In genomic region chr2:180262891-180263290, GRCm38 (mm10) we compare ENCODE assay signal across 20 mouse cellular contexts. TPM values are rescaled to one million over a fixed set of nuclear protein-coding genes. Genes with fewer than 3 reads are reported as not detected.
DNase-seq lines count a peak whose midpoint lies in the region; ATAC-seq lines count a peak whose summit lies in the region.
"Had no signal": no experiment of that assay in that cellular context is flagged by ENCODE, and none has a peak within 500 bp of the region (broad histone marks: within the 10 kb centered on the region; RNA-seq: fewer than 3 reads in every experiment).

No protein-coding gene starts in this region.

- peaks cover 89% of the 10 kb centered on the region for H3K36me3 ChIP-seq in heart, embryonic 13.5 days
- peaks cover 85% of the 10 kb centered on the region for H3K36me3 ChIP-seq in kidney, embryonic 15.5 days
- peaks cover 82% of the 10 kb centered on the region for H3K36me3 ChIP-seq in midbrain, embryonic 13.5 days
- H3K36me3 ChIP-seq in midbrain, embryonic 16.5 days (ENCODE audit: control insufficient read depth, insufficient read depth, low read length): peaks cover 12% of the 10 kb centered on the region

- peaks cover 21% of the 10 kb centered on the region for H3K4me1 ChIP-seq in heart, embryonic 13.5 days
- peaks cover 8% of the 10 kb centered on the region for H3K4me1 ChIP-seq in kidney, embryonic 15.5 days
- H3K4me1 ChIP-seq in midbrain, embryonic 13.5 days (replicated peaks): peaks cover 10% of the 10 kb centered on the region
- H3K4me1 ChIP-seq in midbrain, embryonic 16.5 days (ENCODE audit: control insufficient read depth, insufficient read depth, low read length): peaks cover 7% of the 10 kb centered on the region

- H3K9me3 ChIP-seq in heart, embryonic 13.5 days: no peaks in the 10 kb centered on the region
- no peaks in the 10 kb centered on the region for H3K9me3 ChIP-seq in kidney, embryonic 15.5 days (replicated peaks)
- H3K9me3 ChIP-seq in midbrain, embryonic 13.5 days: no peaks in the 10 kb centered on the region
- no peaks in the 10 kb centered on the region for H3K9me3 ChIP-seq in midbrain, embryonic 16.5 days (replicated peaks; ENCODE audit: control insufficient read depth, low read length, poor library complexity, severe bottlenecking)
- H3K9me3 ChIP-seq: G1E; megakaryocyte, embryonic 14.5 days; neural tube, embryonic 13.5 days had no signal

- no peak for DNase-seq in heart, postnatal 4 days
- DNase-seq in kidney, adult 11 months: no peak
- DNase-seq in urinary bladder, postnatal 4 days (ENCODE audit: low spot score in 2 of 2): no peak
- DNase-seq: adrenal gland, adult 8-10 months; cerebellum, adult 9-11 months; embryo, embryonic 11 days; liver; lung, adult 2 months had no signal

- H3K4me3 ChIP-seq in heart, embryonic 13.5 days: no peak overlapping the region
- no peak overlapping the region for H3K4me3 ChIP-seq in kidney, embryonic 15.5 days (replicated peaks)
- H3K4me3 ChIP-seq in midbrain, embryonic 13.5 days (replicated peaks): no peak overlapping the region
- no peak overlapping the region for H3K4me3 ChIP-seq in midbrain, embryonic 16.5 days (ENCODE audit: low read depth, low read length)
- H3K4me3 ChIP-seq: erythroblast, embryonic 14.5 days; megakaryocyte, embryonic 14.5 days; neural tube, embryonic 13.5 days had no signal

- no peak overlapping the region for H3K4me2 ChIP-seq in heart, embryonic 13.5 days
- H3K4me2 ChIP-seq in kidney, embryonic 15.5 days: no peak overlapping the region
- no peak overlapping the region for H3K4me2 ChIP-seq in midbrain, embryonic 13.5 days (replicated peaks)
- H3K4me2 ChIP-seq in midbrain, embryonic 16.5 days (ENCODE audit: low read length): no peak overlapping the region
- H3K4me2 ChIP-seq: neural tube, embryonic 13.5 days had no signal

- 72% methylated on average over 10 of the region's 10 CpGs for WGBS in heart, embryonic 13.5 days
- 83% methylated on average over 10 of the region's 10 CpGs for WGBS in kidney, embryonic 15.5 days
- 90% methylated on average over 10 of the region's 10 CpGs for WGBS in midbrain, embryonic 13.5 days
- WGBS in midbrain, embryonic 16.5 days: 91% methylated on average over 10 of the region's 10 CpGs

- no peaks in the 10 kb centered on the region for H3K27me3 ChIP-seq in heart, embryonic 13.5 days (replicated peaks)
- no peaks in the 10 kb centered on the region for H3K27me3 ChIP-seq in kidney, embryonic 15.5 days
- no peaks in the 10 kb centered on the region for H3K27me3 ChIP-seq in midbrain, embryonic 13.5 days
- no peaks in the 10 kb centered on the region for H3K27me3 ChIP-seq in midbrain, embryonic 16.5 days (ENCODE audit: control insufficient read depth, insufficient read depth, low read depth, low read length)
- H3K27me3 ChIP-seq: megakaryocyte, embryonic 14.5 days; neural tube, embryonic 13.5 days had no signal

- no peak for ATAC-seq in heart, embryonic 13.5 days (ENCODE audit: extremely low read depth, insufficient number of reproducible peaks, low FRiP score, low TSS enrichment)
- ATAC-seq in kidney, embryonic 15.5 days (replicated peaks; ENCODE audit: low FRiP score): no peak
- ATAC-seq in midbrain, embryonic 13.5 days: no peak
- no peak for ATAC-seq in midbrain, embryonic 16.5 days
- ATAC-seq: forebrain, embryonic 16.5 days had no signal

- peak overlapping the region; percentile 29; the same call in 1 of the 2 replicates for H3K9ac ChIP-seq in heart, embryonic 13.5 days
- no peak overlapping the region for H3K9ac ChIP-seq in kidney, embryonic 15.5 days
- 0 out of 2 replicates have a peak overlapping the region, but pooled peaks have one; percentile 2 for H3K9ac ChIP-seq in midbrain, embryonic 13.5 days (replicated peaks)
- no peak overlapping the region for H3K9ac ChIP-seq in midbrain, embryonic 16.5 days (ENCODE audit: low read depth, low read length)
- H3K9ac ChIP-seq: neural tube, embryonic 13.5 days had no signal

- peak overlapping the region; percentile 46 for H3K27ac ChIP-seq in heart, embryonic 13.5 days (replicated peaks)
- peak overlapping the region; percentile 71 for H3K27ac ChIP-seq in kidney, embryonic 15.5 days
- H3K27ac ChIP-seq in midbrain, embryonic 13.5 days: no peak overlapping the region
- H3K27ac ChIP-seq in midbrain, embryonic 16.5 days (ENCODE audit: low read length): no peak overlapping the region
- H3K27ac ChIP-seq: neural tube, embryonic 13.5 days had no signal

RNA-seq across cellular contexts. Expression of gene Rps21, which starts 5.7 kb away (rescaled TPM):
- polyA plus RNA-seq in heart, embryonic 13.5 days (2015; fragmentation: Nextera tagmentation; extraction: Ambion mirVana): 332 and 351 TPM in 2 replicates
- 100 to 1,000 TPM; 619 to 692 TPM for total RNA-seq in heart, postnatal 4 days (2021)
- polyA plus RNA-seq in kidney, embryonic 15.5 days (2015; fragmentation: Nextera tagmentation; extraction: Ambion mirVana): 637 and 713 TPM in 2 replicates
- 418 and 448 TPM in 2 replicates for polyA plus RNA-seq in midbrain, embryonic 13.5 days (2015; fragmentation: Nextera tagmentation; extraction: Ambion mirVana)
- polyA plus RNA-seq in midbrain, embryonic 16.5 days (2015; fragmentation: Nextera tagmentation; extraction: Ambion mirVana): 295 and 298 TPM in 2 replicates

RNA-seq across cellular contexts. Expression of gene Cables2, which starts 10.4 kb away (rescaled TPM):
- polyA plus RNA-seq in heart, embryonic 13.5 days (2015; fragmentation: Nextera tagmentation; extraction: Ambion mirVana): 9.0 and 9.3 TPM in 2 replicates
- total RNA-seq in heart, postnatal 4 days (2021): 10 to 100 TPM; 15.2 to 15.4 TPM
- polyA plus RNA-seq in kidney, embryonic 15.5 days (2015; fragmentation: Nextera tagmentation; extraction: Ambion mirVana): 11.8 and 12.3 TPM in 2 replicates
- 18.2 and 21.6 TPM in 2 replicates for polyA plus RNA-seq in midbrain, embryonic 13.5 days (2015; fragmentation: Nextera tagmentation; extraction: Ambion mirVana)
- 24.2 and 25.6 TPM in 2 replicates for polyA plus RNA-seq in midbrain, embryonic 16.5 days (2015; fragmentation: Nextera tagmentation; extraction: Ambion mirVana)

RNA-seq across cellular contexts. Expression of gene Rbbp8nl, which starts 26.8 kb away (rescaled TPM):
- polyA plus RNA-seq in heart, embryonic 13.5 days (2015; fragmentation: Nextera tagmentation; extraction: Ambion mirVana): 0.05 and 0.08 TPM in 2 replicates
- total RNA-seq in heart, postnatal 4 days (2021): not detected
- polyA plus RNA-seq in kidney, embryonic 15.5 days (2015; fragmentation: Nextera tagmentation; extraction: Ambion mirVana): 0.84 and 0.87 TPM in 2 replicates
- not detected in 2 replicates for polyA plus RNA-seq in midbrain, embryonic 13.5 days (2015; fragmentation: Nextera tagmentation; extraction: Ambion mirVana)
- not detected in 2 replicates for polyA plus RNA-seq in midbrain, embryonic 16.5 days (2015; fragmentation: Nextera tagmentation; extraction: Ambion mirVana)
- total RNA-seq: adrenal gland, adult 8-10 months; gastrocnemius, adult 18-20 months; heart, postnatal 36 days; layer of hippocampus, adult 18-20 months had no signal
- polyA plus RNA-seq: erythroblast, embryonic 14.5 days; forebrain, embryonic 16.5 days; G1E; neural tube, embryonic 13.5 days had no signal

RNA-seq across cellular contexts. Expression of gene Lama5, which starts 37.2 kb away (rescaled TPM):
- 21.6 and 22.5 TPM in 2 replicates for polyA plus RNA-seq in heart, embryonic 13.5 days (2015; fragmentation: Nextera tagmentation; extraction: Ambion mirVana)
- total RNA-seq in heart, postnatal 4 days (2021): 10 to 100 TPM; 47.8 to 49.6 TPM
- polyA plus RNA-seq in kidney, embryonic 15.5 days (2015; fragmentation: Nextera tagmentation; extraction: Ambion mirVana): 40.6 and 46.7 TPM in 2 replicates
- polyA plus RNA-seq in midbrain, embryonic 13.5 days (2015; fragmentation: Nextera tagmentation; extraction: Ambion mirVana): 1.4 and 1.7 TPM in 2 replicates
- polyA plus RNA-seq in midbrain, embryonic 16.5 days (2015; fragmentation: Nextera tagmentation; extraction: Ambion mirVana): 1.6 and 2.6 TPM in 2 replicates

Comparison
In these comparisons a context has a peak if more than half of its experiments do, and no peak if none do; other contexts are left out.
1. H3K9ac ChIP-seq: peak in heart, embryonic 13.5 days (single experiment) and midbrain, embryonic 13.5 days (single experiment); none in kidney, embryonic 15.5 days (single experiment) and midbrain, embryonic 16.5 days (single experiment).
2. H3K27ac ChIP-seq: peak in heart, embryonic 13.5 days (single experiment) and kidney, embryonic 15.5 days (single experiment); none in midbrain, embryonic 13.5 days (single experiment) and midbrain, embryonic 16.5 days (single experiment).